Mouse (Mus musculus) thymus, postnatal 0 days (tissue): Measurements from ENCODE around the gene Gm8104. TPM values are rescaled to one million over a fixed set of nuclear protein-coding genes. Genes with fewer than 3 reads are reported as not detected.
"Not testable (repeated sequence)": the region's sequence is repeated elsewhere in the genome, so short reads cannot be mapped to it uniquely, and the experiment has no call there.

Experiments used
- DNase-seq: peaks from one replicate; pipeline ENCODE4 v3.0.0-alpha.2; 2015; ENCODE audit warnings: low spot score
- polyA plus RNA-seq: library from polyadenylated mRNA; unstranded; fragments of >200 nt; fragmentation: Nextera tagmentation; extraction: Ambion mirVana; gene quantifications from 2 replicates; pipeline ENCODE4 v1.2.1, GENCODE M21; 2015

The Gm8104 gene
- not detected in 2 replicates for polyA plus RNA-seq

GRCm38 (mm10) chr14:43100301-43100700 lies at the start of gene Gm8104:
Gm8104 (plus strand) TSS chr14:43100601.
- not testable (repeated sequence) for DNase-seq

- not testable (repeated sequence) for DNase-seq
Observed at GRCm38 (mm10) chr14:43058063-43058462, 42.3 kb upstream of the Gm8104 start.

- DNase-seq = not testable (repeated sequence)
Observed at GRCm38 (mm10) chr14:43060179-43060578, 40.2 kb upstream of the Gm8104 start.

GRCm38 (mm10) chr14:43076543-43076942 lies 23.9 kb upstream of the Gm8104 start, which contains the start of gene Gm8094:
Gm8094 (minus strand) TSS chr14:43076643.
- not testable (repeated sequence) for DNase-seq

GRCm38 (mm10) chr14:43084936-43085730 lies 15.3 kb upstream of the Gm8104 start:
- DNase-seq = not testable (repeated sequence)

- DNase-seq = not testable (repeated sequence)
Observed at GRCm38 (mm10) chr14:43089103-43089919, 11.1 kb upstream of the Gm8104 start.

- not testable (repeated sequence) for DNase-seq
Observed at GRCm38 (mm10) chr14:43119673-43120072, 19.3 kb downstream of the Gm8104 start.

- not testable (repeated sequence) for DNase-seq
Observed at GRCm38 (mm10) chr14:43126286-43126685, 25.9 kb downstream of the Gm8104 start.

Other genes with a start within 250 kb of the Gm8104 start
- not detected in 2 replicates for gene Gm21977, start 247.1 kb upstream of the Gm8104 start, polyA plus RNA-seq
- not detected in 2 replicates for gene Gm8082, start 107.0 kb upstream of the Gm8104 start, polyA plus RNA-seq
- gene Gm10376, start 85.0 kb upstream of the Gm8104 start, polyA plus RNA-seq = not detected in 2 replicates
- gene Gm8094, start 24.0 kb upstream of the Gm8104 start, polyA plus RNA-seq = not detected in 2 replicates
- gene Gm7233, start 79.3 kb downstream of the Gm8104 start, polyA plus RNA-seq = 0.09 TPM in 1 of 2 replicates, not detected in the other
- gene Gm8122, start 134.7 kb downstream of the Gm8104 start, polyA plus RNA-seq = not detected in 2 replicates
- gene Gm8126, start 158.0 kb downstream of the Gm8104 start, polyA plus RNA-seq = 0.12 TPM in 1 of 2 replicates, not detected in the other
- gene Gm9732, start 174.4 kb downstream of the Gm8104 start, polyA plus RNA-seq = 0.12 TPM in 1 of 2 replicates, not detected in the other
- gene Gm8127, start 193.2 kb downstream of the Gm8104 start, polyA plus RNA-seq = not detected in 2 replicates
- gene 1700001F09Rik, start 247.2 kb downstream of the Gm8104 start, polyA plus RNA-seq = not detected in 2 replicates